Mouse (Mus musculus) spleen, postnatal 36 days (tissue): Measurements from ENCODE around the gene Gm26661.

ENCODE experiments used
- DNase-seq, 2 experiments: peaks; one replicate each; pipeline ENCODE4 v3.0.0; 2022; ENCODE audit warnings: low spot score in 2 of 2, mixed read lengths in 1 of 2

Gm26661 gene

DNA sequence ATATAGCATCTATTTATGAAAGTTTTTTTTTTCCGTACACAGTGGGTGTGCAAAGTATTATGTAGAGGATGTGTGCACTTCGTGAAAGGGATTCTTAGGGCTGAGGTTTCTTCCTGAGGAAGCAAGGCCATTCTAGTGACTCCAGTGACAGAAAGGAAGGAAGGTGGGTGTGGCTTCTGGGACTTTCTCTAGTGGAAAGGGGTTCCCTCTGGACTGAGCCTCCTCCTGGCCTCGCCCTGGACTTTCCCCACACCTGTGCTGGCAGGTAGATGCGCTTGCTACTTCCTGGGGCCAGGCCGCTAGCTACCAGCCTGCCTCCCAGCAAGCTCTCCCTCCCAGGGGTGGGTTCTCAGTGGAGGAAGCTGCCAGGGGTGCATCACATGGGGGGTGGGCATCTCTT is 28.1 kb downstream of the Gm26661 start:
- no peak for DNase-seq

DNA sequence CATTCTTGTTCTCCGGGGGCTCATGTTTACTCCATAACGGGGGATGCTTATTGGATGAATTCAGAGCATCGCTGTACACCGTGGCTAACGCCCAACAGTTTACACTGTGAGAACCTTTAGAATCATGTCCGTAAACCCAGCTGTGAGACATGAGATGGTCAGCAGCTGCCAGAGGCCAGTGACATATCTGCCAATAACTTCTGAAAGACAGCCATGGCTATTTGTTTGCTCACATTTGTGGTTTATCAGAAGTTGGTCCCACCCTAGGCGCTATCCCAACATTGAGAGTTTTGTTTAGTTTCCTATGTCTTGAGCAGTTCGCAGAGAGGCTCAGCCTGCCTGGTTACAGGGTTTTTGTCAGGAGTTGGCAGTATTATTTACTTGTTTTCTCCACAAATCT is 30.0 kb downstream of the Gm26661 start:
- no peak for DNase-seq

DNA sequence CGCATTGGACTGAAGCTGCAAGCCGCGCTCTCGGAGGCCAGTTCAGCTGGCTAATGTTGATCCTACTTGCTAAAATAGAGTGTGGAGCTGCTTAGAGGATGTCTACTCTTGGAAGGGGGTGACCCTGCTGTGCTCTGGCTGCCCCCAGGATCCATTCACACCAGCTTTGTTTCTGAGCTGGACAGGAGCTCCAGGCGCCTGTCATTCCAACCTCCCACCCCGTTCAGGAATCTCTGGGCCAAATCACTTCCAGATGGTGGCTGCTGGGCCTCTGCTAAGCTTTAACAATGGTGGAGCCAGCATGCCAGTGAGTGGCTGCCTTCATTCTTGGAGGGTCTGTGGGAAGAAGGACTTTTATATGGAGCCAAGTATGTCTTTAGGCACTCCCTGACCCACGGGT is 31.3 kb downstream of the Gm26661 start:
- no peak for DNase-seq

DNA sequence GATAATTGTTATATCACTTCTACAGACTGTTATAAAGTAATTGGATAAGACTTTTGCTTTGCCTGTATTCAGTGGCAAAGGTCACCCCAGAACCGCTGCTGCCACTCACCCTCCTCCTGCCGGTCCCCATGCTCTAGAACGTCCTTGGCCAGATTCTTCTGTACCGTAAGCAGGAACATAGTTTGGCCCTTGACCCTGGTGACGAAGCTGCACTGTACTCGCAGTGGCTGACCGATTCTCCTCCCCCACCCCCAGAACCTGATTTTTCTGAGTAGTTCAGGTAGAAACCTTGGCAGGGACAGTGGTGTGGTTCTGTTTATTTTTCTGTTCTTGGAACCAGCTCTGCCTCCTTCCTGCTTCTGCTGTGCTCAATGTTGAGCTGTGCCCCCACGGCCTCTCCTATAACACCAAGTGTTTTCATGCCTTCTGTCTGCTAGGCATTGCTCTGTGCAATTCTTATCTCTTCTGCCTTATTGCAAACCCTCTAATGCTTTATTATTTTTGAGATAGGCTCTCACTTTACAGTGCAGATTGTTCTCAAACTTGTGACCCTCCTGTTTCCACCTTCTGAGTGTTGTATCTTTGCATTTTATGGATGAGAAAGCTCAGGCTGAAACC is 33.4 kb downstream of the Gm26661 start:
- no peak for DNase-seq

DNA sequence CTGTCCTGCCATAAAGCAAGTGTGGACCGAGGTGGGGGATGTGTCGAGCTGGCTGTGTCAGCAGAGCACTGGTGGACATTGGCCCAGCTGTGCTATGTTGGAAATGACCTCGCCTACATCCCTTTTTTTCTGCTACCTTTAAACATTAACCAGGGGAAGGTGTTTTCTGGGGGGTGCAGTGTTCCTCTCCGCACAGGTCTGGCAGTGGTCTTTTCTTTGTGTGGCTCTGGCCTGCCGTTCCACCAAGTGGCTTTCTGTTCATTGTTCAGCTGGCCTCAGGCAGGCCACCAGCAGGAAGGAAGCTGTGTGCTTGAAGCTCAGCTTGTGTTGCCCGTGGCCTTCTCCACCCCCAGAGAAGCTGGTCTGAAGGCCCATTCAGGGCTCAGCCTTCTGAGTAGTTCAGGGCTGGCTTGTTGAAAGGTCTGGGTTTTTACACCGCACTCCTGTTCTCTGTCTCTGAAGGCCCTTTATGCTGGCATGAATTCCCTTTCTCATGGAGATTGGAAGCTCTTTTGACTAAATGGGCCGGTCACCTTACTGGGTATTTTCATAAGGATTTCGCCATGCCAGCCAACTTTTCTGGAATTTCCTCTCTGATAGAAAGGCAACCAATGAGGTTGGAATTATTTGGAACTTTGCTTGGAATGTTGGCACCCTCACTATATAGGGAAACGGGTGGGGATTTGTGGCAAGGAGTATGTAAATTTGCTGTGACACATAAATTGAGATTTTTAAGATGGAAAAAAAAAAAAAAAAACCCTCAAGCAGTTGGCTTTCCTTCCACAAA is 35.0 kb downstream of the Gm26661 start:
- no peak for DNase-seq

DNA sequence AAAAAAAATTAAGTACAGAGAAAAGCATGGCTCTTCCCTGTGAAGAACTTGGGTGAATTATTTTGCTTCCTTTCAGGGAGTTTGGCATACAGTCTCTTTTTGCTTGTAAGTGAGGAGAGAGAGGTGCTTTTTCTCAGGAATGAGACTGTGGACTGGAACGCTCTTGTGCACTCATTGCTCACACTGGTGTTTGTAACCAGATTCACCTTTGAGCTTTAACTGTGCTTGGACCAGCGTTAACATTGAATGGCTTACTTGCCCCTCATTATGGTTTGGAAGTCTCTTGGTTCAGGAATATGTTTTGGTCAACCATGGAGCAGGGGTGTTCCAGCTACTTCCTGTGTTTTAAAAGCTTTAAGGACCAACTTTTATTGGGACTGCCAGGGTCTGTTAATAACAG is 37.8 kb downstream of the Gm26661 start:
- no peak for DNase-seq

- no peak for DNase-seq
These were observed 40.5 kb downstream of the Gm26661 start for GRCm38 (mm10) chr14:7831770-7832439.

DNA sequence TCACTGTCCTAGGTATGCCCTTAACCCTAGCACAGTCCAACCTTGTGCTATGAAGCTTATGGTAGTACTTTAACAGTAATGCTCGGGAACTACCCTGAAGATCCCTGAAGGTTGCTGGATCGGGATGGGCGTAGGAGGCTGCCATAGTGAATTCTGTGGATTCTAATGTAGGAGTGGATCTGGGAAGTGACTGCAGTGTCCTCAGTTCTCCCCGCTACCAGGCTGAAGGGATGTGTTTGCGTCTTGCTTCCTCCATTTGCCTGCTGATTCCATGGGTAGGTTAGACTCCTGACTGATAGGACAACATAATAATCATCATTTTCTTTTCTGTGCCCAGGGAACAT is 41.0 kb downstream of the Gm26661 start:
- DNase-seq: no peak

DNA sequence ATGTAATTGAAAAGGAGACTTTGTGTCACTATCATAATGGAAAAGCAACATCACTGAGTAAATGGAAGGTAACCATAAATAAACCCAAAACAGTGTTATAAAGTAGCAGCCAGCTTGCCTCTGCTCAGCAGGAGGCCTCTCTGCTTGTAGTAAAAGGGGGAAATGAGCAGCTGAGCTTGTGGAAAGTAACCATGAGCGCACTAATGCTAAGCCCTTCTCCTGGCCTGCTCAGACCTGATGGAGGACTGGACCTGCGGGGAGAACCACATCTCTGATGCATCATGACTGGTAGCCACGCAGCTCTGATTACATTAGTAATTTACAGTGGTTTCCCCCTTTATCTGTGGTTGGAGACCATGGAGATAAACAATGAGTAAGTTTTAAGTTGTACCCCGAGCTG is 42.1 kb downstream of the Gm26661 start:
- DNase-seq: no peak

GRCm38 (mm10) chr14:7838564-7839089 is 47.2 kb downstream of the Gm26661 start:
- DNase-seq: no peak

DNA sequence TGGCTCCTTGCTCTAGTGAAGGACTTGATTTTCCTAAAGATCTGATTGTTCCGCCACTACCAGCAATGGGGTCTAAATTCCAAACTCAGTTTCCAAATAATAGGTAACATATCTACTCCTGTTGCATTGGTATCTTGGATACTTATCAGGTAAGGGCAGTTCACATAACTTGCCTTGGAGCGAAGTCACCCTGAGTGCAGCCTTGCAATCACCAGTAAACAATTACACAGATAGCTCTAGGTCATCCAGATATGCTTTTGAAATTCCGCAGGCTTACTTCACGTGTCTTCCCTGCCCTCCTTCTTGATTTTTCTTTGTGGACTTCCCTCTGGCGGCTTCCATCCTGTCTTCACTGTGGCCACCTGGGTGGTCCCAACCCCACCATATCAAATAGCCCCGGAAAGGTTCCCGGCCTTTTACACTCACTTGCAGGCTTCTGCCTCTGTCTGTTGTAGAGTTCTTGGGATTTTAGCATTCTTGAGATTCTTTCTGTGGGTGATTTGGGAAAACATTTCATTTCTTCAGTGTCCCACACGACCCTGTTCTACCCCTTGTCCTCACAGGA is 48.6 kb downstream of the Gm26661 start:
- no peak for DNase-seq
